Mouse (Mus musculus) heart, postnatal 10 days (tissue): ENCODE data around the gene Sumo1. TPM values are rescaled to one million over a fixed set of nuclear protein-coding genes. Genes with fewer than 3 reads are reported as not detected.
A peak's percentile ranks its signal among the peaks of the same experiment; 100 is the strongest.

Experiments
- DNase-seq, 2 experiments: peaks; one replicate each; pipeline ENCODE4 v3.0.0; 2021
- intact Hi-C: fragments of 180-260 bp; cut with DNase I; formaldehyde crosslinking; loops from one replicate; pipeline ENCODE4 v1.15.1; 2025
- total RNA-seq, 2 experiments: library from RNA; stranded (reverse); gene quantifications; 2 replicates each; pipeline ENCODE4 v1.2.3; 2021

Gene Sumo1
- total RNA-seq, 2 experiments from 2014 or later: 62.5 to 73.8 TPM

- intact Hi-C loops: no loop called here
- no peak for DNase-seq
Measured at GRCm38 (mm10) chr1:59595609-59596008, 75.0 kb downstream of the Sumo1 start.

DNA sequence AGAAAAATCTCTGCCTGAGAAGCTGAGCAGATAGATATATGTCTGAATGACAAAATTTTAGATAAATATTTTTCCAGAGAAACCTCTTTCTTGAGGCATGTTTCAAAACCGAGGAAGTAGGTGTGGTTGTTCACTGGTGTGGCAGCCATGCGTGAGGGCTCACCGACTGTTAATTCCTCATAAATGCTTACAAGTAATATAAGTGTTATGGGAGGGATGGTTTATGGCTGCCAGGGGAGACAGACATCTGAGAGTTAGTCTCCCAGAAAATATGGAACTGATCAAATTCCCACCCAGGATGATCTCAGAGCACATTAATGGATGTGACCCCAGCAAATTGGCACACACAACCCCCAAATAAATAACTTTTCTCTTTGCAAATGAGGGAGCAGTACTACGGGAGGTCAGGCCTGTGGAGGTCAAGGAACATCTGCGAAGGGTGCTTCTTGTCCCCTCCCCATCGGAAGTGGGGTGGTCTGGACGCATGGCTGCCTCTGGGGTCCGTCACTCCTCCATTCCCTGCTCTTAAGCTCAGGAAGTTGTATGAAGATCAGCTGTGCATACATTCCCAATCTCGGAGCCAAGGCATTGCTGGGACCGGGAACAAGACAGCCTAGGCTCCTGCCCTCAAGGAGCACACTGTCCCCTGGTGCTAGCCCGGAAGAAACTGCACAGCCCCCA lies 75.9 kb downstream of the Sumo1 start:
- no peak for DNase-seq
- intact Hi-C loops: no loop called here

GRCm38 (mm10) chr1:59593622-59594035 lies 77.0 kb downstream of the Sumo1 start:
- intact Hi-C loops: no loop called here
- DNase-seq: no peak

DNA sequence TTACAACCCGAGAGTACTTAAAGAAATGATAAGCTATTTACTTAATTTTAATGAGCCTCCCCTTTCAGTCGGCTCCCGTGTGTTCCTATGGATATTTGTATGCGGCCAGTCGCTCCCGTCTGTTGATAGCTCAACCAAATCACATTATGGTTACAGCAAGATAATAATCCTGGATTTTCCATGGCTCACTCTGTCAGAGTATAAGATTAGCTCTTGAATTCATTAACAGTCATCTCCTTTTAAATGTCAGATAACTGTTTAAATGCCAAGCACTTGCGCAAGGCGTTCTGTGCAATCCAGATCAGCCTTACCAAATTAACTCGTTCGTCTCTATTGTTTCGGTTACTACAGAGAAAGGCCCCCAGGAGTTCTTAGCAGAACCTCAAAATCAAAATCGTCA lies 77.8 kb downstream of the Sumo1 start:
- no peak for DNase-seq
- intact Hi-C loops: no loop called here

DNA sequence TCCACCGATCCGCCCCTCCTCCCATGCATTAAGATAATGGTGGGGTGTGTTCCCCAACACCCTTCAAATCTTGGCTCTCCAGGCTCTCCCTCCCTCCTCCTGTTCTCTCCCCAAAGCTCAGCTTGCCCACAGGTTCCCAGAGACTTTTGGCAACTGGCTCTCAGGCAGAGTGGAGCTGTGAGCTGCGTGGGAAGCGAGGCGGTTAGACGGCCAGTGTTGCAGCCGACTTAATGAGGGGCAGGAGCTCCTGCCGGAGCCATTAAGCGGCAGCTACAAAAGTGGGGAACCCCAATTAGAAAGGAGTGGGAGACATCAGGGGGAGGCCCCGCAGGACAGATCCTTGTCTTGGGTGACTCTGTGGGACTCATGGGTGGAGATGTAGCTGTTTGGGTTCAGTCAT lies 78.3 kb downstream of the Sumo1 start:
- no peak for DNase-seq
- intact Hi-C loops: no loop called here

- intact Hi-C loops: no loop called here
- DNase-seq: no peak
Measured at GRCm38 (mm10) chr1:59589271-59589670, 81.4 kb downstream of the Sumo1 start.

- intact Hi-C loops: loop anchor here (1.0 to 5.0 kb wide), 3 partner anchors 102 to 338 kb away; partner anchors contain the start of gene Fzd7
- peak; percentile 70 to 82 for DNase-seq
Measured at GRCm38 (mm10) chr1:59584656-59585410, 85.8 kb downstream of the Sumo1 start.

- intact Hi-C loops: loop anchor here (5.0 kb wide), 1 partner anchor 334 kb away; no protein-coding TSS in a partner anchor
Measured at GRCm38 (mm10) chr1:59580880-59581279, 89.8 kb downstream of the Sumo1 start.

GRCm38 (mm10) chr1:59580131-59580751 lies 90.4 kb downstream of the Sumo1 start:
- intact Hi-C loops: loop anchor here (5.0 kb wide), 1 partner anchor 333 kb away; no protein-coding TSS in a partner anchor
- DNase-seq: no peak

More at GRCm38 (mm10) chr1:59580880-59581279, 89.8 kb downstream of the Sumo1 start:
- DNase-seq: no peak

GRCm38 (mm10) chr1:59579327-59579726 lies 91.3 kb downstream of the Sumo1 start:
- intact Hi-C loops: no loop called here
- no peak for DNase-seq

- intact Hi-C loops: no loop called here
- no peak for DNase-seq
Measured at GRCm38 (mm10) chr1:59578770-59579169, 91.9 kb downstream of the Sumo1 start.

GRCm38 (mm10) chr1:59574262-59575187 lies 96.1 kb downstream of the Sumo1 start:
- intact Hi-C loops: loop anchor here (5.0 kb wide), 1 partner anchor 162 kb away; no protein-coding TSS in a partner anchor
- no peak for DNase-seq

DNA sequence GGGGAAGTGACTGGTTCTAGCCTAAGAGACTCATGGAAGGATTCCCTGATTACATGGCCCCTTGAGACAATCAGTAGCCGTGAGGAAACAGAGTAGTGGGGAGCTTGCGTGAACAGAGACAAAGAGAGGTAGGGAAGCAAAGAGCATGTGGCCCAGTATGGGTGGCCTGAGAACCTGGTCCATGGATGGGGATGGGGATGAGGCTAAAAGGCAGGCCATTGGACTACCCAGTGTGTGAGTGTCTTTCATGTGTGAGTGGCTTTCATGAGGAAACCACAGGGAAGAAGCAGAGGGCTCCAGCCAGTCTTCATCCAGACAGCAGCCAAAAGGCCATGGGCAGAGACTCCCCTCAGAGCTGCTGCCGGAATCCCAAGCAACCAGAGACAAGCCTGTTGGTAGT lies 96.8 kb downstream of the Sumo1 start:
- DNase-seq: no peak
- intact Hi-C loops: loop anchor here (5.0 kb wide), 1 partner anchor 162 kb away; no protein-coding TSS in a partner anchor

- intact Hi-C loops: loop anchor here (5.0 kb wide), 1 partner anchor 159 kb away; no protein-coding TSS in a partner anchor
- DNase-seq: no peak
Measured at GRCm38 (mm10) chr1:59571502-59571901, 99.1 kb downstream of the Sumo1 start.

GRCm38 (mm10) chr1:59570767-59571166 lies 99.9 kb downstream of the Sumo1 start:
- DNase-seq: no peak
- intact Hi-C loops: loop anchor here (5.0 kb wide), 1 partner anchor 158 kb away; no protein-coding TSS in a partner anchor

GRCm38 (mm10) chr1:59569301-59569700 lies 101.3 kb downstream of the Sumo1 start:
- intact Hi-C loops: no loop called here
- no peak for DNase-seq

- DNase-seq: no peak
- intact Hi-C loops: no loop called here
Measured at GRCm38 (mm10) chr1:59568283-59568682, 102.4 kb downstream of the Sumo1 start.

DNA sequence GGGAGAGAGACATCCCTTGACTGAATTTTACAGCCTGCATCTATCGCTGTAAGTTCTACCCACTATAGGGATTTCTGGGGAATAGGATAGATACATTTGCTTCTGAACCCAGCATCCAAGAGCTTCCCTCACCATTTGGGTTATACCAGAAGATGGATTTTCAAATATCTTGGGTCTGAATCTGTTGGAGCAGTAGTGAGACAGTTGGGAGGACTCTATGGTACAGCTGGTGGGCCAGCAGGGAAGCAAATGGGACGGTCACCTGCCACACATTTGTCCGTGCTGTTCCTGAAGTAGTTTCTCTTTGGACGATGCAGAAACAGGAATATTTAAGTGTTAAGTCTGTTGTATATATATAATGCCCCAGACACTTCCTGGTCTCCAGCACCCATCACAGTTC lies 103.1 kb downstream of the Sumo1 start:
- no peak for DNase-seq
- intact Hi-C loops: no loop called here

DNA sequence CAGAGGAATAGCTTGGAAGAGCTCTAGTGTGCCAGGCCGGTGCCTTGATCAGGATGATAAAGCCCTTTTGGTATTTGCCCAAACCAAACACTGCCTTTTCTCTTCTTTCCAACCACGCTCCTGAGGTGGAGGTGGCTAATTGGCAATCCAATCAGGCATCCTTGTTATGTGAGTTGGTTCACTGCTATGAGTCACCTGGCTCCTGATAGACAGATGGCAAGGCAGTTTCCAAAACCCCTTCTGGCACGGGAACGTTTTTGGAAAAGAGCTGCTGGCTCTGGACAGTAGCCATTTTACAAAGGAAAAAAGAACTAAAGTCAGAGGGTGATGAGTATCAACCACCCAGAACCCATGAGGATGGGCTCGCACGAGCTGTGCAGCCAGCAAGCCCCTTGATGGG lies 103.7 kb downstream of the Sumo1 start:
- DNase-seq: no peak
- intact Hi-C loops: no loop called here

- no peak for DNase-seq
- intact Hi-C loops: no loop called here
Measured at GRCm38 (mm10) chr1:59566281-59566680, 104.4 kb downstream of the Sumo1 start.
